Mouse (Mus musculus) midbrain, postnatal 0 days (tissue): ENCODE measurements around the gene Slc35b2. TPM values are rescaled to one million over a fixed set of nuclear protein-coding genes. Genes with fewer than 3 reads are reported as not detected.

Experiments used
- ATAC-seq: fragments of 200-750 bp; cut with Nextera tagmentation; 2 replicates; pipeline ENCODE4 v1.8.0; 2017; ENCODE audit warnings: moderate number of reproducible peaks, mild to moderate bottlenecking, moderate TSS enrichment, moderate library complexity; ENCODE audit not compliant: low FRiP score
- DNase-seq: peaks from one replicate; pipeline ENCODE4 v3.0.0-alpha.2; 2015; ENCODE audit warnings: low spot score
- H3K27ac ChIP-seq: fragments of 300-500 bp; sonication (generic); 2 replicates; pipeline ENCODE4 v1.5.1; 2014; ENCODE audit warnings: low read depth, mild to moderate bottlenecking, low read length, mixed read lengths
- H3K27me3 ChIP-seq: fragments of 300-500 bp; sonication (generic); 2 replicates; pipeline ENCODE4 v1.6.1; 2014; ENCODE audit warnings: low read length, control low read depth, mixed read lengths; ENCODE audit not compliant: insufficient read depth
- H3K36me3 ChIP-seq: fragments of 300-500 bp; sonication (generic); 2 replicates; pipeline ENCODE4 v1.6.1; 2014; ENCODE audit warnings: low read length, control low read depth, mixed read lengths; ENCODE audit not compliant: insufficient read depth
- H3K4me1 ChIP-seq: fragments of 300-500 bp; sonication (generic); 2 replicates; pipeline ENCODE4 v1.6.1; 2014; ENCODE audit warnings: mild to moderate bottlenecking, control low read depth, antibody characterized with exemption, low read length, mixed read lengths; ENCODE audit not compliant: insufficient read depth
- H3K4me2 ChIP-seq: fragments of 300-500 bp; sonication (generic); 2 replicates; pipeline ENCODE4 v1.6.1; 2014; ENCODE audit warnings: low read depth, mild to moderate bottlenecking, low read length, mixed read lengths; ENCODE audit not compliant: poor library complexity, severe bottlenecking
- H3K4me3 ChIP-seq: fragments of 300-500 bp; sonication (generic); 2 replicates; pipeline ENCODE4 v1.5.1; 2014; ENCODE audit warnings: low read depth, mild to moderate bottlenecking, low read length, moderate library complexity
- H3K9ac ChIP-seq: fragments of 300-500 bp; sonication (generic); replicated peaks from 2 replicates; pipeline ENCODE4 v1.6.1; 2014; ENCODE audit warnings: mild to moderate bottlenecking, low read length, moderate library complexity, mixed read lengths; ENCODE audit not compliant: poor library complexity, severe bottlenecking
- H3K9me3 ChIP-seq: fragments of 300-500 bp; sonication (generic); 2 replicates; pipeline ENCODE4 v1.6.1; 2016; ENCODE audit warnings: low read length, control low read depth
- CTCF ChIP-seq: IDR thresholded peaks from 2 replicates; pipeline ENCODE4 v1.5.1; 2016; ENCODE audit warnings: antibody characterized with exemption, mild to moderate bottlenecking
- WGBS: fragments of 180-500 bp; shearing (Covaris S2); extraction: QIAGEN DNeasy Blood & Tissue Kit; methylation state at CpG from one replicate; pipeline ENCODE4 v1.1.7; 2014; 5-methylcytosine and 5-hydroxymethylcytosine counted together
- polyA plus RNA-seq: library from polyadenylated mRNA; unstranded; fragments of >200 nt; fragmentation: Nextera tagmentation; extraction: Ambion mirVana; gene quantifications from 2 replicates; pipeline ENCODE4 v1.2.1, GENCODE M21; 2015
- total RNA-seq: library from RNA; depleted of rRNA; stranded (reverse); fragments of >200 nt; gene quantifications from 2 replicates; pipeline ENCODE4 v1.2.3, GENCODE M21; 2014

The Slc35b2 gene
- total and polyA plus RNA-seq, 2 experiments from 2014 or later: 71.8 to 113 TPM

DNA sequence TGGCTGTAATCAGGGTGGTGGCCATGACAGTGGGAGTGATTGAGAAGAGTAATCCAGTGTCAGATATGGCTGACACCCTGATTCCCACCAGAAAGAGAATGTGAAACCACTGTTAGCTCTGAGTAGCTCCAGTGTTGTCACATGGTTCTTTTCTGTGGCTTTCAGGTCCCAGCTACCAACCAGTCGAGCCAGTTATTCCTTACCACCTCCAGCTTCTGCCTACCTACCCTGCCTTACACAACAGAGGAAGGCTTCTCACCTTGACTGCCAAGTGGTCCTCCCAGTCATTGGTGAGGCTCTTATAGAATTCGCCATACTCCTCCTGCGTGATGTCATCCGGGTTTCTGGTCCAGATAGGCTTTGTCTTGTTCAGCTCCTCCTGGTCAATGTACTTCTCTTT, 6.3 kb downstream of the Slc35b2 start:
- DNase-seq: no peak
- peaks cover 56% of the 10 kb centered on the region for H3K36me3 ChIP-seq
- H3K4me3 ChIP-seq: no peak overlapping the region
- H3K9me3 ChIP-seq: no peaks in the 10 kb centered on the region
- H3K27me3 ChIP-seq: no peaks in the 10 kb centered on the region
- no peak overlapping the region for H3K4me2 ChIP-seq
- no peak overlapping the region; the same call in 1 of the 2 replicates for H3K9ac ChIP-seq
- ATAC-seq: no peak
- 84% methylated on average over 4 of the region's 4 CpGs for WGBS
- H3K4me1 ChIP-seq: peaks cover 3% of the 10 kb centered on the region
- no peak overlapping the region for H3K27ac ChIP-seq
- no peak for TF ChIP-seq CTCF

- peaks cover 7% of the 10 kb centered on the region for H3K4me1 ChIP-seq
Measured at GRCm38 (mm10) chr17:45572103-45573086, 8.7 kb downstream of the Slc35b2 start.

DNA sequence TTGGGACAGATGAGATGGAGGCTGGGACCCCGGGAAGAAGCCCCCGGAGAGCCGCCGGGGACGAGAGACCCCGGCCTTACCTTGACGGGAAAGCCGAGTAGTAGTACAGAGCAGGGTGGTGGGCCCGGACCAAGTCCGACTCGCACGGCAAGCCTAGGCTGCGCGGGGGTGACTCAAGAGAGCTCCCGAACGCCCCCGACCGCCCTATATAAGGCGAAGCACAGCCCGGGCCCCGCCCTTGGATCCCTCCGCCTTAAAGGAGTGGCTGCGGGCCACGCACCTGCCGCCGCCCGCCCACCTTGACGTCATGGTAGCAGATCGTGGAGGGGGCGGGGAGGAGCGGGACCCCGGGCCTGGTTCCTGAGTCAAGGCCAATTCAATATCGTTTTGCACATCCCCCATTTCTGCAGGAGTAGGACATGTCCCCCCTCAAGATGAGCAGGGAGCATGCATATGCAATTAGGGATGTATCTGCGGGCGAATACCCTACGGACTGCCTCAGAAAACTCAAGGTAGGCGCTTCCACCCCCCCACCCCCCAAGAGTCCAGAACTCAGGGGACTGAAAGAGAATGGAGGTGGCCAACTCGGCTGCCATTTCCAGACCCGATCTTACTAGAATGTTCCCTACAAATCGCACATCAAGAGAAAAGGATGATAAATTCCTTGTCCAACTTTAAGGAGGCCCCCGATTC, 9.6 kb downstream of the Slc35b2 start, which contains the start of gene Hsp90ab1:
Hsp90ab1 (minus strand) TSS at position 185 of the 693 bp plus-strand sequence.
- Histone ChIP-seq H3K9ac (peak within 1 kb of the TSS; percentile 99), H3K9me3 (no peaks in the 10 kb centered on the region), H3K4me3 (peak within 1 kb of the TSS; percentile 100), H3K27ac (peak within 1 kb of the TSS; percentile 97), H3K4me2 (peak within 1 kb of the TSS; percentile 72), H3K27me3 (no peaks in the 10 kb centered on the region), H3K4me1 (peaks cover 7% of the 10 kb centered on the region), H3K36me3 (peaks cover 32% of the 10 kb centered on the region)
- WGBS: 0% methylated on average over 39 of the region's 41 CpGs
- peak; percentile 98 for DNase-seq
- ATAC-seq: peak; percentile 87
- TF ChIP-seq CTCF: no peak

More at GRCm38 (mm10) chr17:45572103-45573086, 8.7 kb downstream of the Slc35b2 start:
- peak overlapping the region; percentile 99 for H3K9ac ChIP-seq
- peak; percentile 60 for ATAC-seq
- peak; percentile 95 for DNase-seq
- peak overlapping the region; percentile 97 for H3K27ac ChIP-seq
- TF ChIP-seq CTCF: no peak
- H3K4me2 ChIP-seq: peak overlapping the region; percentile 72
- H3K27me3 ChIP-seq: no peaks in the 10 kb centered on the region
- H3K36me3 ChIP-seq: peaks cover 40% of the 10 kb centered on the region
- H3K9me3 ChIP-seq: no peaks in the 10 kb centered on the region
- under 1% methylated on average over 51 of the region's 57 CpGs for WGBS
- H3K4me3 ChIP-seq: peak overlapping the region; percentile 100

DNA sequence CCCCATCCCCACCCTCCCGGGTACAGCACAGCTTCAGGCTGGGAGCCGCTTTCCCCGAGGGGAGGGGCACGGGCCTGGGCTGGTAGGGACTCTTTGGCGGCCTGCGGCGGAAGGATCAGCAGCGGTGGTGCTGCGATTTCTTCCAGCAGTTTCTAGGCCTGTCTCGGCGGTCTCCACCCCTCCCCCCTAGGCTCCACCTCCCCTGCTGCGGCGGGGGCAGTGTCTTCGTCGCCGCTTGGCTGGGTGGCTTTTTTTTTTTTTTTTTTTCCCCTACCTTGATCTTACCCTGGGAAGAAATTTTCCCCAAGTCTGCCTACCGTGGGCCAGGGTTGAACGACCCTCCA, 10.1 kb downstream of the Slc35b2 start:
- peak; percentile 74 for ATAC-seq
- Histone ChIP-seq H3K27me3 (no peaks in the 10 kb centered on the region), H3K36me3 (peaks cover 27% of the 10 kb centered on the region), H3K27ac (peak overlapping the region; percentile 97), H3K4me1 (peaks cover 7% of the 10 kb centered on the region), H3K9me3 (no peaks in the 10 kb centered on the region), H3K4me3 (peak overlapping the region; percentile 100), H3K9ac (peak overlapping the region; percentile 99), H3K4me2 (peak overlapping the region; percentile 72)
- peak; percentile 97 for DNase-seq
- TF ChIP-seq CTCF: no peak
- 0% methylated on average over 18 of the region's 18 CpGs for WGBS

DNA sequence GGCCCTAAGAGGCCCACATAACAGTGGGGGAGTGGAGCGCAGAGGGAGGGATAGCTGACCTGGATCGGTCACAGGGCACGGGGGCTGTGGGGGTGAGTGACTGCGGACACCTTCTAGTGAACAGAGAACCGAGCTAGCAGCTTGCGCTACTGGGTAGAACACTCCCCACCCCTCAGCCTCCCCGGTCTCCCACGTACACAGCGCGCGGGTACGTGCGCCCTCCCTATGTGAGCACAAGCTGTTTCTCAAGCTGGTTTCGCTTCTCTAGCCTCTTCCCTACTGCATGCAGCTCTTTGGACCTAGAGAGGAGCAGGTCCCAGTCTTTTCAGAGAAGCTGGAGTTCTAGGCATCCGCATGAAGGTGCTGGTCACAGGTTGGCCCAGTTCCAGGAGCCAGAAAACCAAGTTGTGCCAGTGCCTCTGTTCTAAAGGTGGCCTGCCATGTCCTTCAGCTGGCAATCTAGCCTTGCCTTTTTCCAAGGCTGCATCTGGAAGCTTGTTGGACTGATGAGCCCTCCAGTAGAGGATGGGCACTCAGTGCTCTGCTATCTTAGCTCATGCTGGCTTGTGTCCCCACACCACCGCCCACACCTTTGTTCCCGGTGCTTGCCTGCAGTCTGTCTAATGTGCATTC, 10.6 kb downstream of the Slc35b2 start:
- Histone ChIP-seq H3K4me3 (peak overlapping the region; percentile 100), H3K4me2 (peak overlapping the region; percentile 72), H3K9me3 (no peaks in the 10 kb centered on the region), H3K9ac (peak overlapping the region; percentile 99), H3K4me1 (peaks cover 7% of the 10 kb centered on the region), H3K27ac (peak overlapping the region; percentile 97), H3K36me3 (peaks cover 22% of the 10 kb centered on the region), H3K27me3 (no peaks in the 10 kb centered on the region)
- peak; percentile 77 for DNase-seq
- ATAC-seq: peak; percentile 57
- TF ChIP-seq CTCF: no peak
- WGBS: under 1% methylated on average over 17 of the region's 17 CpGs
